Mouse (Mus musculus): ENCODE results near the gene Rgl1. TPM values are rescaled to one million over a fixed set of nuclear protein-coding genes. Genes with fewer than 3 reads are reported as not detected.

The Rgl1 gene
- polyA plus RNA-seq, 1 experiment from 2014 or later: 32.7 TPM

DNA sequence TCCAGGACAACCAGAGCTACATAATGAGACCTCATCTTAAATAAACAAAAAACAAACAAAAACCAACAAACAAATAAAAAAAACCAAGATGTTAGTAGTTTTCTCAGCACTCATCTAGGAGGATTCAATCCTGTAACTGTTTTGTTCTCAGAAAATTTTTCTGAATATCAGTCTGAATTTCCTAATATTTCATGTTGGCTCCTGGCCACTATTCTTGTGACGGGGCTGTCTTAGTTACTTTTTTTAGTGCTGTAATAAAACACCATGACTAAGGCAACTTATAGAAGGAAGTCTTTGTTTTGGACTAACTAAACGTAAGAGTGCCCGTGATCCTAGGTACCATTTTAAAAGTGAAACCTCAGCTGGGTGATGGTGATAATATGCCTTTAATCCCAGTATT lies 68.8 kb downstream of the Rgl1 start:
- ATAC-seq (ENCODE audit: insufficient number of reproducible peaks, low FRiP score, low TSS enrichment, low read depth): no peak
- H3K9me3 ChIP-seq (ENCODE audit: control insufficient read depth, low read length): no peaks in the 10 kb centered on the region
- no peak overlapping the region for H3K4me3 ChIP-seq (ENCODE audit: low read depth, low read length)
- H3K27ac ChIP-seq (replicated peaks; ENCODE audit: low read depth, low read length): no peak overlapping the region
- no peaks in the 10 kb centered on the region for H3K36me3 ChIP-seq (ENCODE audit: control insufficient read depth, insufficient read depth, low read length)
- WGBS: 47% methylated on average over 3 of the region's 3 CpGs
- H3K27me3 ChIP-seq (ENCODE audit: control insufficient read depth, insufficient read depth, low read length): no peaks in the 10 kb centered on the region
- no peak for DNase-seq (ENCODE audit: low spot score)
- H3K4me1 ChIP-seq (ENCODE audit: control insufficient read depth, insufficient read depth, low read length): no peaks in the 10 kb centered on the region
- H3K9ac ChIP-seq (ENCODE audit: low read length): no peak overlapping the region
- no peak overlapping the region for H3K4me2 ChIP-seq (ENCODE audit: low read depth, severe bottlenecking)

- H3K9me3 ChIP-seq (ENCODE audit: control insufficient read depth, low read length): no peaks in the 10 kb centered on the region
- H3K9ac ChIP-seq (ENCODE audit: low read length): no peak overlapping the region
- H3K27me3 ChIP-seq (ENCODE audit: control insufficient read depth, insufficient read depth, low read length): no peaks in the 10 kb centered on the region
- no peak overlapping the region for H3K4me3 ChIP-seq (ENCODE audit: low read depth, low read length)
- DNase-seq (ENCODE audit: low spot score) (no peak), ATAC-seq (ENCODE audit: insufficient number of reproducible peaks, low FRiP score, low TSS enrichment, low read depth) (no peak)
- H3K4me2 ChIP-seq (ENCODE audit: low read depth, severe bottlenecking): no peak overlapping the region
- H3K36me3 ChIP-seq (ENCODE audit: control insufficient read depth, insufficient read depth, low read length): no peaks in the 10 kb centered on the region
- H3K27ac ChIP-seq (replicated peaks; ENCODE audit: low read depth, low read length): 0 out of 2 replicates have a peak overlapping the region, but pooled peaks have one; percentile 21
- H3K4me1 ChIP-seq (ENCODE audit: control insufficient read depth, insufficient read depth, low read length): no peaks in the 10 kb centered on the region
- WGBS: 27% methylated on average over 9 of the region's 9 CpGs
Measured at GRCm38 (mm10) chr1:152695491-152695890, 70.7 kb downstream of the Rgl1 start.

DNA sequence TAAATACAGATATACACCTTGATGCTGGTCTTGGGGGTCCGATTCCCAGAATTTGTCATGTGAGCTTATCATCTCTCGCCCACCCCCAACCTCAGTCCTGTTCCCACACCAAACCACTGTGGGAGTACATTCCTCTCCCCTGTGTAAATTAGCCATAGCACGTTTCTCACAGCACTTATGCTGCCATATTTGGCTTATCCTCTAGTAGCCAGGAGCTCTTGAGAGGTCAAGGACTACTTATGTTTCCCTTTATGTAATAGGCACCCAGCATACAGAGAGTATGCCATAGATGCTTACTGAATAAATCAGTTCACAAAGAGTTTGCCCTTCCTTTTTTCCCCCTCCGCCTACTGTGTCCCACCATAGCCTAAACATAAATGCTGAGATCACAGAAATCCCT lies 76.2 kb downstream of the Rgl1 start:
- WGBS: 92% methylated on average over 4 of the region's 4 CpGs

DNA sequence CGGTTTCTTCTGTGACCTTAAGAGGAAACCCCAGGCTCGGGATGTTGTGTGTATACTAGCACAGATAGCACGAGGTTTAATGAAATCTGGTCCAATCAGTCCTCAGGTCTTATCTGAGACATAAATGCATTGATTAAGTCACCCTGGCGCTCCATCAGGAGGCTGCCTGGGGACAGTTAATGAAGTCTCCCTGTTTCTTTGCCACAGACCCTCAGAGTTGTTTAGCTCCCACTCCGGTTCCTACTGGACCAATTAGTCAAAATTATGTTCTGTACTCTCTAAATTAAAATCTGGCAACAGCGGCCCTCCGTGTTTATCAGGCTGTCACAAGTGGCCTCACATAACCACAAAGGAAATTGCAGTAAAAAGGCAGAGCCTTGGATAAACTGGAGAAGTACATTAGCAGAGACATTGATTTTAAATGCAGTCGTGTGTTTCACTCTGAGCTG lies 78.4 kb downstream of the Rgl1 start:
- peaks cover 13% of the 10 kb centered on the region for H3K4me1 ChIP-seq (ENCODE audit: control insufficient read depth, insufficient read depth, low read length)
- whole genome bisulfite sequencing: 8% methylated on average over 8 of the region's 8 CpGs
- H3K27ac ChIP-seq (replicated peaks; ENCODE audit: low read depth, low read length): peak overlapping the region; percentile 83
- no peaks in the 10 kb centered on the region for H3K27me3 ChIP-seq (ENCODE audit: control insufficient read depth, insufficient read depth, low read length)
- no peaks in the 10 kb centered on the region for H3K9me3 ChIP-seq (ENCODE audit: control insufficient read depth, low read length)
- H3K4me3 ChIP-seq (ENCODE audit: low read depth, low read length): no peak overlapping the region
- ATAC-seq (ENCODE audit: insufficient number of reproducible peaks, low FRiP score, low TSS enrichment, low read depth) (0 out of 2 replicates have a peak, but pooled peaks have one; percentile 14), DNase-seq (ENCODE audit: low spot score) (no peak)
- no peaks in the 10 kb centered on the region for H3K36me3 ChIP-seq (ENCODE audit: control insufficient read depth, insufficient read depth, low read length)
- H3K9ac ChIP-seq (ENCODE audit: low read length): no peak overlapping the region
- H3K4me2 ChIP-seq (ENCODE audit: low read depth, severe bottlenecking): peak overlapping the region; percentile 16; the same call in 1 of the 2 replicates

More for the DNA sequence above, 76.2 kb downstream of the Rgl1 start:
- no peak overlapping the region for H3K4me2 ChIP-seq (ENCODE audit: low read depth, severe bottlenecking)
- H3K4me3 ChIP-seq (ENCODE audit: low read depth, low read length): no peak overlapping the region
- H3K4me1 ChIP-seq (ENCODE audit: control insufficient read depth, insufficient read depth, low read length): peaks cover 13% of the 10 kb centered on the region
- no peak overlapping the region for H3K9ac ChIP-seq (ENCODE audit: low read length)
- no peaks in the 10 kb centered on the region for H3K27me3 ChIP-seq (ENCODE audit: control insufficient read depth, insufficient read depth, low read length)
- H3K27ac ChIP-seq (replicated peaks; ENCODE audit: low read depth, low read length): no peak overlapping the region
- ATAC-seq (ENCODE audit: insufficient number of reproducible peaks, low FRiP score, low TSS enrichment, low read depth): no peak
- no peaks in the 10 kb centered on the region for H3K36me3 ChIP-seq (ENCODE audit: control insufficient read depth, insufficient read depth, low read length)
- DNase-seq (ENCODE audit: low spot score): no peak
- H3K9me3 ChIP-seq (ENCODE audit: control insufficient read depth, low read length): no peaks in the 10 kb centered on the region

DNA sequence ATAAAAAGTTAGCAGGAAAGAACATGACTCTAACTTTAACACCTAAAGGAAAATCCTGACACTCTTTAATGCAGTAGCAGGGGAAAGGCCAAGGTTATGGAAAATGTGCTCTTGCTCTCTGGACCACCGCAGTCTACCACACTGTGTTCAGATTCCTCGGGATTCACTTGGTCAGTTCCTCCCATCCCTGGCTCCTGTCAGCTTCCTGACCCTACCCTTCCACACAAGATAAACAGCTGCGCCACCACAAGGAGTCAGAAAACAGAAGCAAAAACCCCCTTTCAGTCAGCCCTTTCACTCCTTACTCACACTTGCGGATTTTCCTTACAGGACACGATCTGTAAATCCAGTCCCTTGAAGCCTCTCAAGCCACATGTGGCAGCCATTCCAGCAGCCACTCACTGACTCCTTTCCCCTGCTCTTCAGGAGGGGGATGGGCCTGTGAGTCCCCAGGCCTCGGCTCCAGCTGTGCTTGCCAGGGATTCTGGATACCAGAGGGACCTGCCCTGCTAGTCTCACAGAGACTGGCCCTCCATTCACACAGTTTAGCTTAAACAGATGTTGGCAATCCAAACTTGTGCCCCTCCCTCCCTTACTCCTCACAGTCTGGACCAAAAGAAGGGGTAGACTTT lies 78.9 kb downstream of the Rgl1 start:
- Histone ChIP-seq H3K27me3 (ENCODE audit: control insufficient read depth, insufficient read depth, low read length) (no peaks in the 10 kb centered on the region), H3K9ac (ENCODE audit: low read length) (peak overlapping the region; percentile 24; the same call in 1 of the 2 replicates), H3K4me2 (ENCODE audit: low read depth, severe bottlenecking) (peak overlapping the region; percentile 16; the same call in 1 of the 2 replicates), H3K9me3 (ENCODE audit: control insufficient read depth, low read length) (no peaks in the 10 kb centered on the region), H3K4me1 (ENCODE audit: control insufficient read depth, insufficient read depth, low read length) (peaks cover 13% of the 10 kb centered on the region), H3K4me3 (ENCODE audit: low read depth, low read length) (no peak overlapping the region), H3K36me3 (ENCODE audit: control insufficient read depth, insufficient read depth, low read length) (no peaks in the 10 kb centered on the region), H3K27ac (replicated peaks; ENCODE audit: low read depth, low read length) (peak overlapping the region; percentile 83)
- DNase-seq (ENCODE audit: low spot score) (peak; percentile 86), ATAC-seq (ENCODE audit: insufficient number of reproducible peaks, low FRiP score, low TSS enrichment, low read depth) (peak; percentile 88)
- 3% methylated on average over 6 of the region's 6 CpGs for WGBS

- H3K4me1 ChIP-seq (ENCODE audit: control insufficient read depth, insufficient read depth, low read length): peaks cover 13% of the 10 kb centered on the region
- no peak for DNase-seq (ENCODE audit: low spot score)
- H3K9me3 ChIP-seq (ENCODE audit: control insufficient read depth, low read length): no peaks in the 10 kb centered on the region
- no peak overlapping the region for H3K27ac ChIP-seq (replicated peaks; ENCODE audit: low read depth, low read length)
- no peaks in the 10 kb centered on the region for H3K27me3 ChIP-seq (ENCODE audit: control insufficient read depth, insufficient read depth, low read length)
- H3K4me3 ChIP-seq (ENCODE audit: low read depth, low read length): no peak overlapping the region
- WGBS: 64% methylated on average over 3 of the region's 3 CpGs
- H3K36me3 ChIP-seq (ENCODE audit: control insufficient read depth, insufficient read depth, low read length): no peaks in the 10 kb centered on the region
- ATAC-seq (ENCODE audit: insufficient number of reproducible peaks, low FRiP score, low TSS enrichment, low read depth): no peak
- no peak overlapping the region for H3K4me2 ChIP-seq (ENCODE audit: low read depth, severe bottlenecking)
- H3K9ac ChIP-seq (ENCODE audit: low read length): no peak overlapping the region
Measured at GRCm38 (mm10) chr1:152685531-152685930, 80.6 kb downstream of the Rgl1 start.

- Histone ChIP-seq H3K4me1 (ENCODE audit: control insufficient read depth, insufficient read depth, low read length) (peaks cover 6% of the 10 kb centered on the region), H3K9me3 (ENCODE audit: control insufficient read depth, low read length) (no peaks in the 10 kb centered on the region), H3K27ac (replicated peaks; ENCODE audit: low read depth, low read length) (no peak overlapping the region), H3K27me3 (ENCODE audit: control insufficient read depth, insufficient read depth, low read length) (no peaks in the 10 kb centered on the region), H3K4me3 (ENCODE audit: low read depth, low read length) (no peak overlapping the region), H3K36me3 (ENCODE audit: control insufficient read depth, insufficient read depth, low read length) (no peaks in the 10 kb centered on the region), H3K9ac (ENCODE audit: low read length) (no peak overlapping the region), H3K4me2 (ENCODE audit: low read depth, severe bottlenecking) (no peak overlapping the region)
- WGBS: 58% methylated on average over 11 of the region's 11 CpGs
- ATAC-seq (ENCODE audit: insufficient number of reproducible peaks, low FRiP score, low TSS enrichment, low read depth) (no peak), DNase-seq (ENCODE audit: low spot score) (no peak)
Measured at GRCm38 (mm10) chr1:152682368-152683194, 83.6 kb downstream of the Rgl1 start.

DNA sequence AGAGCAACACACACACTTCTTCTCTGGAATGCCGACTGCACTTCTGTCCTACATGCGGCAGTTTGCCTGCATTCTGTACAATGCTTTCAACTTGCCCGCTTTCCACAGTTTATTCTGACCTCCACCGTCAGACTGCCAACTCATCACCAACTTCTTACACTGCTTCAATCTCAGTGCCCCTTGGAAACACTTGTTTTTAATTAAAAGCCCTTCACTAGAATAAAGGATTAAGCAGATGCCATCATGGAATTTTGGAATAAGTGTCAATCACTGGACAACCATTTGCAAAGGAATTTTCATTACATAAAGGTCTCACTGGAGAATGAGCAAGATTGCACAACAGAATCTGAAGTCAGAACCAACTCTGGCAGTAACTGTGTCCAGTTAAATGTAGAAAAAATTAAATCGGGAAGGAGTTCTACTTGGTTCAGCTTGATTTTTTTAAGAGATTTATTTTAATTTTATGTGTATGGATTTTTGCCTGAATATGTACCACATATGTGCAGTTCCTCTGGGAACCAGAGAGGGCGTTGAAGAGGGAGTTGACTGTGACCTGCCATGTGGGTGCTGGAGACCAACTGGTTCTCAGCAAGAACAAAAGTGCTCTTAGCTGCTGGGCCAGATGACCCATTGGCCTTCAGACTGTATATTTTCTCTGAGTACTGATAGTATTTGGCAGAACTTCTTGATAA lies 84.3 kb downstream of the Rgl1 start:
- 66% methylated on average over 6 of the region's 6 CpGs for WGBS
- H3K4me3 ChIP-seq (ENCODE audit: low read depth, low read length): no peak overlapping the region
- no peaks in the 10 kb centered on the region for H3K36me3 ChIP-seq (ENCODE audit: control insufficient read depth, insufficient read depth, low read length)
- no peaks in the 10 kb centered on the region for H3K4me1 ChIP-seq (ENCODE audit: control insufficient read depth, insufficient read depth, low read length)
- H3K9ac ChIP-seq (ENCODE audit: low read length): no peak overlapping the region
- DNase-seq (ENCODE audit: low spot score) (no peak), ATAC-seq (ENCODE audit: insufficient number of reproducible peaks, low FRiP score, low TSS enrichment, low read depth) (no peak)
- no peak overlapping the region for H3K27ac ChIP-seq (replicated peaks; ENCODE audit: low read depth, low read length)
- no peaks in the 10 kb centered on the region for H3K27me3 ChIP-seq (ENCODE audit: control insufficient read depth, insufficient read depth, low read length)
- no peaks in the 10 kb centered on the region for H3K9me3 ChIP-seq (ENCODE audit: control insufficient read depth, low read length)
- no peak overlapping the region for H3K4me2 ChIP-seq (ENCODE audit: low read depth, severe bottlenecking)
